ENCODE assay signal across 8 mouse cellular contexts in genomic region chr16:52449889-52450244, GRCm38 (mm10). TPM values are rescaled to one million over a fixed set of nuclear protein-coding genes. Genes with fewer than 3 reads are reported as not detected.
DNase-seq lines count a peak whose midpoint lies in the region; ATAC-seq and TF ChIP-seq lines count a peak whose summit lies in the region.

No protein-coding gene starts in this region.

- H3K36me3 ChIP-seq in kidney, adult 2 months (ENCODE audit: control insufficient read depth, insufficient read depth, low read length): no peaks in the 10 kb centered on the region
- no peaks in the 10 kb centered on the region for H3K36me3 ChIP-seq in embryonic facial prominence, embryonic 11.5 days (replicated peaks; ENCODE audit: control insufficient read depth, insufficient read depth, low read depth, low read length)
- no peaks in the 10 kb centered on the region for H3K36me3 ChIP-seq in intestine, embryonic 15.5 days

- 0 out of 2 replicates have a peak, but pooled peaks cover 2% of the 10 kb centered on the region for H3K4me1 ChIP-seq in kidney, adult 2 months (ENCODE audit: control insufficient read depth, insufficient read depth, low read length)
- H3K4me1 ChIP-seq in embryonic facial prominence, embryonic 11.5 days (ENCODE audit: control insufficient read depth, insufficient read depth, low read length): no peaks in the 10 kb centered on the region; the same call in 1 of the 2 replicates
- H3K4me1 ChIP-seq in intestine, embryonic 15.5 days (replicated peaks): peaks cover 6% of the 10 kb centered on the region; the same call in 1 of the 2 replicates

- peak overlapping the region; percentile 67 for H3K4me2 ChIP-seq in embryonic facial prominence, embryonic 11.5 days (ENCODE audit: low read depth, low read length)
- H3K4me2 ChIP-seq in intestine, embryonic 15.5 days (replicated peaks): peak overlapping the region; percentile 86

- TF ChIP-seq CTCF in kidney, adult 2 months (conservative IDR thresholded peaks at IDR 0.05; ENCODE audit: insufficient read depth, insufficient read length, low read depth, low read length): no peak

- H3K9me3 ChIP-seq in embryonic facial prominence, embryonic 11.5 days (replicated peaks; ENCODE audit: control insufficient read depth, low read length): no peaks in the 10 kb centered on the region
- H3K9me3 ChIP-seq in intestine, embryonic 15.5 days: no peaks in the 10 kb centered on the region

- no peak for TF ChIP-seq POLR2A in kidney, adult 2 months (IDR thresholded peaks at IDR 0.05; ENCODE audit: low read depth, low read length)

- 20% methylated on average over 3 of the region's 3 CpGs for WGBS in kidney, adult 2 months
- WGBS in embryonic facial prominence, embryonic 11.5 days: 4% methylated on average over 3 of the region's 3 CpGs
- WGBS in intestine, embryonic 15.5 days: 16% methylated on average over 3 of the region's 3 CpGs

- no peaks in the 10 kb centered on the region for H3K27me3 ChIP-seq in kidney, adult 2 months (replicated peaks; ENCODE audit: control insufficient read depth, insufficient read depth, low read length)
- peaks cover 3% of the 10 kb centered on the region; the same call in 1 of the 2 replicates for H3K27me3 ChIP-seq in embryonic facial prominence, embryonic 11.5 days (ENCODE audit: control insufficient read depth, insufficient read depth, low read length)
- no peaks in the 10 kb centered on the region for H3K27me3 ChIP-seq in intestine, embryonic 15.5 days (replicated peaks)

- H3K27ac ChIP-seq in kidney, adult 2 months (ENCODE audit: insufficient read depth, low read depth, low read length): no peak overlapping the region
- H3K27ac ChIP-seq in embryonic facial prominence, embryonic 11.5 days (replicated peaks; ENCODE audit: low read depth, low read length): no peak overlapping the region
- peak overlapping the region; percentile 25; the same call in 1 of the 2 replicates for H3K27ac ChIP-seq in intestine, embryonic 15.5 days

- H3K4me3 ChIP-seq in kidney, adult 2 months (ENCODE audit: insufficient read depth, low read depth, low read length): peak overlapping the region; percentile 57; the same call in 1 of the 2 replicates
- peak overlapping the region; percentile 53 for H3K4me3 ChIP-seq in embryonic facial prominence, embryonic 11.5 days (ENCODE audit: low read depth, low read length)
- peak overlapping the region; percentile 62 for H3K4me3 ChIP-seq in intestine, embryonic 15.5 days (replicated peaks)

- H3K9ac ChIP-seq in embryonic facial prominence, embryonic 11.5 days (replicated peaks; ENCODE audit: low read length): no peak overlapping the region; the same call in 1 of the 2 replicates
- H3K9ac ChIP-seq in intestine, embryonic 15.5 days: no peak overlapping the region; the same call in 1 of the 2 replicates

- no peak for ATAC-seq in embryonic facial prominence, embryonic 11.5 days (replicated peaks; ENCODE audit: insufficient number of reproducible peaks, low FRiP score, low TSS enrichment, low read depth)
- ATAC-seq in intestine, embryonic 15.5 days: no peak
- no peak for ATAC-seq in megakaryocyte, adult 5-6 weeks (ENCODE audit: poor library complexity, severe bottlenecking)
- no peak for ATAC-seq in erythroblast, adult 5-6 weeks (replicated peaks; ENCODE audit: low FRiP score, poor library complexity, severe bottlenecking)

- no peak for DNase-seq in kidney, adult 2 months
- DNase-seq in kidney, postnatal 14 days: no peak
- DNase-seq in embryonic facial prominence, embryonic 11.5 days (ENCODE audit: low spot score): peak; percentile 9
- peak; percentile 12 for DNase-seq in neural tube, embryonic 10.5 days (ENCODE audit: extremely low spot score, low spot score)
- no peak for DNase-seq in frontal cortex, postnatal 25 days (ENCODE audit: low spot score in 2 of 2)

RNA-seq across cellular contexts. Expression of gene Alcam, which starts 4.0 kb away (rescaled TPM):
- polyA plus RNA-seq in kidney, adult 2 months (2012; rRNA removed): 6.9 and 7.7 TPM in 2 replicates
- polyA plus RNA-seq in embryonic facial prominence, embryonic 11.5 days (2014; fragmentation: Nextera tagmentation; extraction: Ambion mirVana): 28.1 and 32.8 TPM in 2 replicates
- polyA plus RNA-seq in intestine, embryonic 15.5 days (2015; fragmentation: Nextera tagmentation; extraction: Ambion mirVana): 16.9 and 18.2 TPM in 2 replicates
- 35.6 and 36.5 TPM in 2 replicates for total RNA-seq in megakaryocyte, adult 5-6 weeks (2015)
- total RNA-seq in megakaryocyte, adult 5-6 weeks (2017): 63.1 and 63.2 TPM in 2 replicates
- 10.4 and 18.8 TPM in 2 replicates for total RNA-seq in erythroblast, adult 5-6 weeks (2015; ENCODE audit: low replicate concordance)
- total RNA-seq in erythroblast, adult 5-6 weeks (2017; ENCODE audit: low replicate concordance): 6.9 and 11.0 TPM in 2 replicates

Comparison
In these comparisons a context has a peak if more than half of its experiments do, and no peak if none do; other contexts are left out.
1. DNase-seq: peak in embryonic facial prominence, embryonic 11.5 days (single experiment) and neural tube, embryonic 10.5 days (single experiment); none in kidney, adult 2 months (single experiment), kidney, postnatal 14 days (single experiment) and frontal cortex, postnatal 25 days (0 of 2).
2. Peak in every context shown above with its lines, with median percentiles within 50 percentile points of each other: H3K4me3 ChIP-seq.